Mouse (Mus musculus) megakaryocyte, adult 5-6 weeks (primary cell): ENCODE measurements at regions not wholly inside any gene's neighbourhood (a gene's known extent, or its start where the extent isn't known, plus 50 kb on each side); places are given as distances from the start of the nearest gene placed in this dataset.

ENCODE experiments used
- ATAC-seq: 2 replicates; pipeline ENCODE4 v1.8.0; 2016; ENCODE audit warnings: mild to moderate bottlenecking, inconsistent platforms; ENCODE audit not compliant: poor library complexity, severe bottlenecking

DNA sequence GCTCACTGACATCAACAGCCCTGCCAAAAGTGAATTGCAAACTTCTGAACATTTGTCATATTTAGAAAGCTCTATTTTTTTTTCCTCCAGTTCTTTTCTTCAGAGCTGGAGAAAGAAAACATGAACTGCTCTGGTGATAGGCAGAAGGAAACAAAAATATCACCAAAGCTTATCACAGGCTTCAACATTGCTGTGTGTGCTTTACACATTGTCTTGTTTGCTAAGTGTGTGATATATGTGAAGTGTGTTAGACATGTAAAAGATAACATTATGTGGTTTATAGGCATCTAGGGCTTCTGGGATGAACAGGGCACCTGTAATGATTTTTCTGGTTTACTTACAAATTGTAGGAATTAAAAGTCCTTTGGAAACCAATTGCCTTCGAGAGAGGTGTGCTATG, 229.8 kb upstream of the Nrip1 start:
- no peak for ATAC-seq

DNA sequence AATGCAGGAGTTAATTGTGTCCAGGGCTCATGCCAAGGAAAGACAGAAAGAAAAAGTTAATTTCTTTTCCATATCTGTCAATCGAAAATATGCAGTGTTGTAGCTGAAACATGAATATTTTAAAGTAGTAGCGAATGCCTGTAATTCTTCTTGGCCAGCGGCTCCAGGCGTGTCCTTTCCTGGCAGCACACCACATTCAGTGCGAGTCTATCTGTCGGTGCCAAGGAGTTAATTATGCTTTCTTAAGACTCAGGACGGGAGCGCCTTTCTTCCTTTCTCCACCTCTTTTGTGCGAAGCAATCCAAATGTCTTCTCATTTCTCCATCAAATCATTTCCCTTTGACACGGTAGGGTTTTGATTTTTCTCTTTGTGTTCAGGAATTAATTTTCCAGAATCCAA, 226.5 kb upstream of the Nrip1 start:
- no peak for ATAC-seq

DNA sequence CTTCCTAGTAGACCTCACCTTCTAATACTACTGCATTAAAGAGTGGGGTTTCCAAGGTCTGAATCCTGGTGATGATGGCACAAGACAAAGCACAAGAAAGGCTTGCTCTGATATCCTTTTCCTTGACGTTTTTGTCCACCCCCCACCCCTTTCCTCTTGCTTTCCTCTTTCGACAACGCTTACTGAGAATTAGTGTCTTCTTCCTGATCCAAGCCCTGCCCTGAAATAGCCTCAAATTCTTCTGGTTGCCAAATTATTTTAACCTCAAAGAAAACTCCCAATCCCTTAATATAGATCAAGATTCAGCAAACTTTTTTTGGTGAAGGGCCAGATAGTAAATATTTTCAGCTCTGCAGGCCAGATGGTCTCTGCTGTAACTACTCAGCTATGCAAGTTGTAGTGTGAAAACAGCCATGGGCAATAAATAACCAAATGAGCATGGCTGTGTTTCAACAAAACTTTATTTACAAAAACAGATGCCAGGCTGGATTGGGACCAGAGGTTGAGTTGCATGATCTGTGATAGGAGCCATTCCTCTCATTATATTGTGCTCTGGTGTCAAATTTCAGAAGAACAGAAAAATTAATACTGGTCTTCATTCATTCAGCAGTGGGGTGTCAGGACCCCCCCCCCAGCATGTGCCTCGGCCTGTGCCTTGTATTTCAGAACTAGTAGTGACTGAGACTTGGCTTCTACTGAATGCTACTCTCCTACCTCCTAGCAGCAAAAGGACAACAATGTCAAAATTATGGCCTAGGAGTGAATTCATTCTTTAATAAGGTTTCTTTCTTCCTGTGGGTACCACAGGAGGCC, 218.5 kb upstream of the Nrip1 start:
- ATAC-seq: no peak

DNA sequence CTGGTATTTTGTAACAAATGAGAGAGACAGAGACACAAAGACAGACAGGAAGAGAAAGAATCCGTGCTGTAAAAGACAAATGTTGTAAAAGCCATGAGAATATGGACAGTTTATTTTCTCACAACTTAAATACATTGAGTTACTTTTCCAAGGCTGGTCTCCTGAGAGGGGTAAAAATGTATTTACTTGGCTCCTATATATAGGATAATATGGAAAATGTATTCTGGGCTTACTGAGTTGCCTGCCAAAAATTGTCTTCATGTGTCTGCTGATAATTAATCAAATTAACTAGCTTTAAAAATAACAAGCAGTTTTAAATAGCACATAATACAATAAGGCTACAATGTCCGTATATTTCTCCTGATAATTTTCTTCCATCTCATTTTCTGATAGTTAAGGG, 216.2 kb upstream of the Nrip1 start:
- no peak for ATAC-seq

DNA sequence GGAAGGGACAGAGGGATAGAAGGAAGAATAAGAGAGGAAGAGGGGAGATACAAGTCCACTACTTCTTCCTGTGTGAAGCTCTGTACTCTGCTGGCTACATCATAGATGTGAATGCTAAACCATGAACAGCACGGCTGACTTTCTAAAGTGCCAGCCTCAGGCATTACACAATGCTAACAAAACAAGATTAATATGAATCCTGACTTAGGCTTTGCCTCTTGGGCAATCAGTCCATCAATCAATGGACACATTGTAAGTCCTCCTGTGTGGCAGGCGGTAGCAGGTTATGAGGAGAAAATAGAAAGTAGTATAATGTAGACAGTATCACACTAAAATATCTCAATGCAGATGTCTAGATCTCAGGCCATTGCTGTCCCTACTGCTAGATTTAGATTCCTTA, 203.6 kb upstream of the Nrip1 start:
- no peak for ATAC-seq

DNA sequence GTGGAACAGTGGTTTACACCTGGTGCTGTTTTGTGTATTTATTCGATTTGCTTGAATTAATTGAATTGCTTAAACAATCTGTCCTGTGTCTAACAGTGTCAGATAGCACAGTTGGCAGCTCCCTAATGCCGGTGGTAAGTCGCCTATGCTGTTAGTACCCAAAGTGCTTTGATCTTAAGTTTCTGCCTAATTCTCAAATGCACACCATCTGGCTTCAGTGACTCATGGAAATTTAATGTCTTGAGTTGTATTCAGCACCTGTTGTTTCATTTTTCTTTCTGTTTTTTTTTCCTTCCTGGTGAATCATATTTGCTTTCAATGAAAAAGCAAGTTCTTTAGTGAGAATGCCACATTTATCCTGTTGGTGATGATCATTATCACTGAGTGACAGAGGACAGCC, 201.7 kb upstream of the Nrip1 start:
- ATAC-seq: no peak

DNA sequence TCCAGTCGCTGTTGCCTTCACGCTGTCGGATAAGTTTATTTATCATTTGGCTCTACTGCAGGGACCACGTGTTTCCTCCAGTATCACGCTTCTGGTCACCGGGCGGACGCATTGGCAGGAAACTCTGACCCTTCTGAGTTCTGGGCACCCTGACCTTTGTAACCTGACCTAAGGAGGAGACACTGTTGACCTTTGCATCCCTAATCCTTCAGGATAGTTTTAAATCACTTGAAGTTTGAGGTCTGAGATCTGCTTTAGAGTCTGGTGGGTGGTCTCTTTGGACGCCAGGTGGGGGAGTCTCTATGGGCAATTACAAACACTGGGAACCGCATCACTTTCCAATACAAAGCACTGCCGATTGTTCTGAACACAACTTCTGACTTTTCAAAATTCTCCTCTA, 192.6 kb upstream of the Nrip1 start:
- no peak for ATAC-seq

DNA sequence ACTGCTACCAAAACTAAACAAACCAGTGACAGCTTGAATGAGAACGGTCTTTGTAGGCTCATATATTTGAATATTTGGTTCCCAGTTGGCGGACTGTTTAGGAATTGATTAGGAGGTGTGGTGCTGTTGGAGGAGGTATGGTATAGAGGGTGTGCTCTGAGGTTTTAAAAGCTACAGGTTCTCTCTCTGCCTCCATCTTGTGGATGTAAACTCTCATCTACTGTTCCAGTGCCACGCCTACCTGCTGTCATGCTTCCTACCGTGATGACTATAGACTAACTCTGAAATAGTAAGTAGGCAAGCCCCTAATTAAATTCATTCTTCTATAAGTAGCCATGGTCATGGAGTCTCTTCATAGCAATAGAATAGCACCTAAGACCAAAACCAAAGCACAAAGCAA, 181.2 kb upstream of the Nrip1 start:
- ATAC-seq: peak; percentile 47; the same call in 1 of the 2 replicates

DNA sequence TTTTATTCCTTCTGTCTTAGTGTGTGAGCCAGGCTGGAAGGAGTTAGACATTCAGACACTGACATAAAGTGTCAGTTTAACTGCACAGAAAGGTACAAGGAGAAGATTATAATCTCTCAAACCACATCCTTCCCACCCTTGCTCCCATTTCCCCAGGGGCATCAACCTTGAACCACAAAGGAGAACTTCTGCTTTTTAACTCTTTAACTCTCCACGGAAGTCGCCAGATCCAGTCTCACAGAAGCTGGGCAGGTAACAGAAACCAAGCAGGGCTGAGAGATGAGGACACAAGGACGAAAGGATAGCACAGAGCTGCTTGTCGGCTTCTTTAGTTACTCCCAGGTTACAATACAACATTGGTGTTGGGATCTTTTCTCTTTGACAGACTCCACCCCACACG, 176.0 kb upstream of the Nrip1 start:
- peak; percentile 87 for ATAC-seq

DNA sequence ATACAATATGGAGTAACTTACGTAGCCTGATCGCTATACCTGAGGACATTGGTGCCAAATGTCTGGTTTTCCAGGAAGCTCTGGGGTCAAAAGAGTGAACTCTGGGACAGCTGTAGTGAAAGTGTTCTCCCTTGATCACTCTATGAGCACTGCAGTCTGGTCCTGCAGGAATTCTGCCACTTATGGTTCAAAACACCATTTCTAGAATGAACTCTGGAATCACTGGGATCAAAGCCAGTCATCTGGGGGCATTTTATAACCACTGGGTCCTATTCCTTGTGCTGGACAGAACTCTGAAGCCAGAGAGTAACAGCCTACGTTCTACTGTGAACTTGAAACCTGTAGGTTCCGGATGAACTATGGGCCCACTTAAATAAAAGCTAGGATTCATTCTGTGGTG, 173.5 kb upstream of the Nrip1 start:
- no peak for ATAC-seq

DNA sequence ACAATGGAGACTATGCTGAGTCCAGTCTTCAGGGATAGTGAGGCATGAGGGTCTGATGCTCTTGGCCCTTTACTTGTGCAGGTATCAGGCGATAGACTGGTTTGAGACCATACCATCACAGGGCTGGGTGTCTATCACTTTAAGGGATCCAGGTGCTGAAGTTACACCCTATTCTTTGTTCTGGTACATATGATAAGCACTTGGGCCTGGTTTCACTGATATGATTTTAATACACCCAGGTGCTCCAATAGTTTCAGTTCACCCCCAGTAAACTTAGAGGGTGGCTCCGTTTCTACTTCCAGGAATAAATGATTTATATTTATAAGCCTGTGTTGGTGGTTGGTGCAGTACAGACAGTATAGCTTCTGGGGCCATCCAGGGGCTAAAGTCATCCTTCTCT, 173.0 kb upstream of the Nrip1 start:
- ATAC-seq: no peak

DNA sequence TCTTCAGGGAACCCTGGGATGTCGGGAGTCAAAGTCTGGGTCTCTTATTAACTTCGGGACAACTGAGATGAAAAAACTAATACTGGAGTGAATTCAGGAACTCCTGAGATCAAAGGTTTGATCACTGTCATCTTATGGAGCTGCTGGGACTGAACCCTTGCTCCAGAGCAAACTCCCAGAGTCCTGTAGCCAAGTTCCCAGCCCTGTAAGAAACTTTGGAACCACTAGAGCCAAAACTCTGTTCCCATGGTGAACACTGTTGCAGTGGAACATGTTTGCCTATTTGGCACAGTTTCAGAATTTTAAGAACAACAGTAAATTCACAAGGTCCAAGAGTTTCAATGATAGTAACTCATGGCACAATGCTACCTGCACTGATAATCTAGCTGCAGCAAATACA, 172.3 kb upstream of the Nrip1 start:
- no peak for ATAC-seq

DNA sequence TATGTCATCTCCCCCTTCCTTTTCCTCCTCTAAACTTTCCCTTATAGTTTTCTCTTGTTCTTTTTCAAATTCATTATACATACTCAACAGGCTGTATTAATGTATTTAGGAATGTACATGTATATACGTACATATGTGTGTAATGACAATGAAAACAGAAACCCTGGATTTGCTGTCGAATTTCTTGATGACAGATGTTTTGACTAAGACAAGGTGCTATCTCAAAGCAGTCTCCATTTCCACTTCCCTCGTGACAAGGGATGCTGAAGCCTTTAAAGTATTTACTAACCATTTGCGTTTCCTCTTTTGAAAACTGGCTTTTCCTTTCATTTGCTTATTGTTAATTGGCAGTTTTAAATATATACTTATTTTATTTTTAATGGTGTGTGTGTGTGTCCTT, 171.3 kb upstream of the Nrip1 start:
- ATAC-seq: no peak

DNA sequence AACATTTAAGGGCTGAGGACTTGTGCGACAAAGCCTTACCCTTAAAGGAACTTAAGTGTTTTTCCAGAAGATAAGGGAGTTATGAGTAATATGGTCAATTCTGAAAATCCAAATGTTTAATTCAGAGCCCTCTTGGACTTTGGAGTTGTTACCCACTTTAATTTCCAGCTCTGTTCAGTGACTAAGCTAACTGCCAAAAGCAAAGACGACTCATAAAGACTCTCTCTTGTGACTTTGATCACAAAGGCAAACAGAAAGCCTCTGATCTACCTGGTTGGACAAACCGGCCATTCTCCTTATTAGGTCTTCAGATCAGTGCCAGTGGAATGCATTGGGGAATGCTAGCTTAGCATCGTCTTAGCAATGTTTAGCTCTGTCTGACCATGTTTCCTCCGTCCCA, 167.3 kb upstream of the Nrip1 start:
- no peak for ATAC-seq

DNA sequence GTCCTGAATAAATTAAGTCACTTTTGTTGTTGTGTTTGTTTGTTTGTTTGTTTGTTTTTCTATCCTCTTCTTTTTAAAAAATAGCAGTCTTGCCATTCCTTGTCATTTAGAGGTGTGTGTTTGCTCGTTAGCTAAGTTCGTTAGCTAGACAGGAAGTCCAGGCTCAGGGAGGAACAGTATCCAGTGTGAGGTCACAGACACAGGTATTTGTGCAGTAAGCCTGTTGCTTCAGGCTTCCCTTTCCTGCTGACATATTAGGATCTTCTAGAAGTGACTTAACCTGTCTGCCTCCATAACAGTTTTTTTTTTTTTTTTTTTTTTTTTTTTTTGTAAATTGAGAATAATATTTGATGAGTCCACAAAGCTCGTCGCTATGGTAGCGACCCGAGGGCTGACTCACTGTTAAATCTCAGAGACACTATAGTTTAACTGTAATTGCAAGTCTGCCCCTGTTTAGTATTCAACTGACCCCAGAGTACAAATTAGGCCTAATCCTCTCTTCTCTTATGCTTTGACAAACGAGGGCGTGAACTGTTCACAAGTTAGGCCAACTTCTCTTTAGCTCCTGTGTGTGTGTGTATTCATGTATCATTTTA, 166.8 kb upstream of the Nrip1 start:
- 0 out of 2 replicates have a peak, but pooled peaks have one; percentile 28 for ATAC-seq

DNA sequence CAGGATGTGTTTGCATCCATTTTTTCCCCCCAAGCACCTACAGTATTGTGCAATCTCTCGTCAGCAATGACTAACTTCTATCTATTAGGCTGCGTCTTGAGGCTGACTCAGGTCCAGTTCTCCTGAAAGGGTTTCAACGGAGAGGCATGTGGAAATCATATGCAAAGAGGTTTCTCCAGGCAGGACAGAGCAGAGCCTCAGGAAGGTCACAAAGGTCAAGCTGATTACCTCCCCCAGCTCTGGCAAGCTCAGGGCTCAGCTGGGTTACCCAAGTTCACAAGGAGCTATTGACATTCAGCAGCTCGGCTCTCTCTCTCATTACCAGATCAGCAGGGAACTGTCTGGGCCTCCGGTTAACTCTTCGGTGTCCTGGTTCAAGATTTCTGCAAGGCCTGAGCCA, 166.0 kb upstream of the Nrip1 start:
- peak; percentile 28 for ATAC-seq

DNA sequence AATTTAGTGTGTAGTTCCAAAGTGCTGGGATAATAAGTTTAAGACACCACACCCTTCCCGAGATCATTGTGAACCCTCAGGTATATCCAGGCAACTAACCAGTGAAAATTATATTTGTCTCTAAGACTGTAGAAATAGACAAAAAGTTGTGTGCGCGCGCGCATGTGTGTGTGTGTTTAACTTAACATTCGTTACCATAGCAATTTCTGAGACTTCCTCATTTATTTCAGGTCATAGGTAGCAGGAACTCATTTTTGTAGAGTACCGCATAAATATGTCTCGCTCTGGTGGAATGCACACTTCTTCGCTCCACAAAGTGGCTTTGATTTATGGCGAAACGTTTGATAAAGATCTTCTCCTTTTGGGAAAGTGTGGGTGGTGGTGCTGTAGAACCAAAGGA, 164.2 kb upstream of the Nrip1 start:
- ATAC-seq: peak; percentile 70

DNA sequence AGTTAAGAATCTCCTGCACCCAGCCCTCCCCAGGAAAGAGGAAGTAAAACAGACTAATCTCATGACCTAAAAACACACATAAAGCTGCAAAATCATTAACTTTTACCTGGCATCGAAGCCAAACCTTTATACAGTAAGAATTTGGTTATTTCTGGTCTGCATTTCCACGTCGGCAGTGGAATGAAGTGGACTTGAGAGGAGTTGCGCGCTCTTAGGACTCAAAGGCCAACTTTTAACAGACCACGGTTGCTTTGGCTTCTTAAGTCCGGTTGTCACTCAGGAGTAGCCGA, 159.2 kb upstream of the Nrip1 start:
- peak; percentile 75 for ATAC-seq

DNA sequence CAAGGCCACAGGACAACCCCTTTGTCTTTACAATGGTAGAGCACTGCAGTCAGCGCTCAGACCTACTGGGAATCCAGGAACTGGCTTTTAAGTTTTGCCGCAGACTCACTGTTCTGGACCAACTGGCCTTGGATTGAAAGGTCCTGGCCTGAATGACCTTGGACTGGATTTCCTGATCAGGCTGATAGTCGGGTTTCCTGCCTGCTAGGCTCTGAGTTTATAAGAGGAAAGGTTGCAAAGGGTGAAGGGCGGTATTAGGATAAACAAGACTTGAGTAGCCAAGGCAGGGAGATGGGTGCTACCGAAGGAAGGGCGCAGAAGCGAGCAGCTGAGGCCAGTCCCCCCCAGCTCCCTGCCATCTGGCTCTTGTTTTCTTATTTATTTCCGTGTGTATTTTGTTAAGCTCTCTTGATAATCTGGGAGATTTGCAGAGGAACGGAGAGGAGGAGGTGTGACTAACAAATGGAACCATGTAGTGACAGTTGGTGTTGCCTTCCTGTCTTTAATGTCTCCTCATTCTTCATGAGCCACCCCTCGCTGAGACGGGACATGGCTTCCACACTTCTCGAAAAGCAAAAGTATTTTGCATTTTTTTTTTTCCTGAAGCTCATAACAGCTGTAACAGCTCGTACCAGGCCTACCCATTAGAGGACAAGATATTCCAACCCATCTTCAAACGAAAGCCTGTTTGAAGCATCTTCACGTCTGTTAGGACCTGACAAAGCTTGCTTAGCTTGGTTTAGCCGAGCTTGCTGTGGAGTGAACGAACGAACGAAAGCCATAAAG, 158.7 kb upstream of the Nrip1 start:
- peak; percentile 27 for ATAC-seq

DNA sequence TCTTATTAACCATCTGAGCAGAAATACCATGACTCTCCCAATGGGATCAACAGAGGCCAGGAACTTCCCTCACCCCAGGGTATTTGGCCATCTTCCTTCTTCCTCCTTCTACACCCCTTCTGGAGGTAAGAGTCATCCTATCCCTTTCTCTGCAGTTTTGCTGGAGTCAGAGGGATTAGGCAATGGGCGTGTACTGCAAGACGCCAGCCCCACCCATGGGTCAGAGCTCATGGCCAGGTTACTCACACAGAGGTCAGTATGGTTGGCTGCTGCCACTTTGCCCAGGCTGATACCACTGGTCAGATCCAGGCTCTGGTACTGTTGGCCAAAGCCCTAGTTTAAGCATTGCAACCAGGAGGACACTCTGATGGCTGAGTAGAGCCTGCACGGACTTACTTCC, 157.3 kb upstream of the Nrip1 start:
- peak; percentile 43 for ATAC-seq

DNA sequence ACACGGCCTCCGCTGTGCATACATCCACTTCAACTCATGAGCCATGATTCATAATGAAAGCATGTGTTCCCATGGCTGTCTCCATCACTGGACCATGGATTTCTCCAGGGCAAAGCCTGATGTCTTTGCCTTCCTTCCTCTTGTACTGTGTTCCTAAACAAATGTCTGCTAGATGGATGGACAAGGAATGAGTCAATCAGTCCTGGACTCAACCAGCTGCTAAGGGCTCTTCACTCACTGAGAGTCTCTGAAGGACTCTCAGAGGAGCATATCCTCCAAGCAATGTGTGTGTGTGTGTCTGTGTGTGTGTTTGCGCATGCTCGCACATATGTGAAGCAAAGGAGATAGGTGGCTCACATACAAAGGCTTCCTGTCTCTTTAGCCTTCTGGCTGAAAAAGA, 156.0 kb upstream of the Nrip1 start:
- no peak for ATAC-seq
